Mouse (Mus musculus): ENCODE data around the gene Plekhh2.

Plekhh2 gene

DNA sequence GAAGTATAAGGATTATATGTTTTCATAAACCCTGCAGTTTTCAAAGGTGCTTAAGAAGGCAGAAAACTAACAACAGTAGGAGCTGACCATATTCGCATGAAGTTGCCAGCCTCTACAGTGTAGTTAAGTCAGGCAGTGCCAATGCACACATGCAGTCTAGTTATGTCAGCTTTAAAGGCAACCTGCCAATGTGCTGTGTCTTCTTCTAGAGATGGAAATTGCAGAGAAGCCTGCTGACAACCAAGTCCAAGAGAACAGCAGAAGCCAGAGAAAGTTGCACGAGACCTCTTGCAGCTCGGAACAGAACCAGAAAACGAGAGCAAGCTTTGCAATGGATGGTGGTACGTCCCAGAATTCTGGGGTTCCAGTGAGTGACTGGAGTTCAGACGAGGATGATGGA lies 54.1 kb downstream of the Plekhh2 start:
- in situ Hi-C loops (cut with MboI; ENCODE audit: low pct_unique_long_range_greater_than_20kb in 1 of 2, low sequenced_read_pairs in 2 of 2, unreplicated experiment in 1 of 2) = no loop called here

DNA sequence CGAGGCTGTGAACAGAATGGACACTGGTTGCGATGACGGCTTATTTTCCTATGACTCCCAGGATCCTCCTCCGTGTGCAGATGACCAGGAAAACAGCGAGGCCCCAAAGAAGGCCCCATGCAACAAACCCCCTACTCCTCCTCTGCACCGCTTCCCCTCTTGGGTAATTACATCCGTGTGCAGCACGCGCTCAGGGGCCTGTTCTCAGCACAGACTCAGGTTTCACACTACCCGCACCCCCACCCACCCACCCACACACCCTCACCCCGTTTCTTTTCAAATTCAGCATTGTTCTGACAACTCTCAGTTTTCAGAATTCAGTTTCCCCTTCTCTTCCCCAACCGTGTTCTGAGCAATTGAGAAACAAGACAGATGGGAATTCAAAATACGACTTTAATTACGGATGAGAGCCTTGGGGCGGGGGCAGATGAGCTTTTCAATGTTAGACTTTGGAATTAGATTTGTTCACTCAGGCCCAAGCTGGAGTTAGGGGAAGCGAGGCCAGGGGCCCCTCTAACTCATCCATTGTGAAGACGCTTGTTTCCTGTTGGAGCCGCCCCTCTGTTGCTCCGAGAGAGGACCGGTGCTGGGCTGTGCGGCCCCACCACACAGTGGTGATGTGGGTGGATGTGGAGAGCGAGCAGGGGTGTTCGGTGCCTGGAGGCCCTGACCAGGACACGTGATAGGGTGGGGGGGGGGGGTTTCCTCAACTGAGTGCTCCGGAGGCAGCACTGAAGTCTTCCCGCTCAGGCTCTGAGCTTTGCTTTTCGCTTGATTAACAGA lies 55.3 kb downstream of the Plekhh2 start:
- in situ Hi-C loops (cut with MboI; ENCODE audit: low pct_unique_long_range_greater_than_20kb in 1 of 2, low sequenced_read_pairs in 2 of 2, unreplicated experiment in 1 of 2) = no loop called here

DNA sequence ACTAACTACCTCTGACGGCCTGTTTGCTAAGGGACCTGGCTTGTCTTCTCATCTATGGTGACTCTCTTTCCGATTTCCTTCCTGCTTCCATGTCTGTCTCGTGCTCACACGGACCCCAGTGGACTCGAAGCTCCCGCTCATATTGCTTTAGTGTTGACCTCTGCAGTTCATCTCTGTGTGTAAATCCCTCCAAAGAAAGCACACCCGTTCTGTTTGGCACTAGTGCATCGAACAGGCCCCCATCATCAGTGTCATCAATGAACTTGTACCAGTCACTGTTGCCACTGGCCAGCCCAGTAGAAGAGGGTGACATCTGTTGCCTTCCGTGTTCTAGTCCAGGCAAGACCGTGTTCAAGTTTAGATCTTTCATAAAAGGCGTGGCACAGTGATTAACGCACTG lies 57.1 kb downstream of the Plekhh2 start:
- in situ Hi-C loops (cut with MboI; ENCODE audit: low pct_unique_long_range_greater_than_20kb in 1 of 2, low sequenced_read_pairs in 2 of 2, unreplicated experiment in 1 of 2) = no loop called here

DNA sequence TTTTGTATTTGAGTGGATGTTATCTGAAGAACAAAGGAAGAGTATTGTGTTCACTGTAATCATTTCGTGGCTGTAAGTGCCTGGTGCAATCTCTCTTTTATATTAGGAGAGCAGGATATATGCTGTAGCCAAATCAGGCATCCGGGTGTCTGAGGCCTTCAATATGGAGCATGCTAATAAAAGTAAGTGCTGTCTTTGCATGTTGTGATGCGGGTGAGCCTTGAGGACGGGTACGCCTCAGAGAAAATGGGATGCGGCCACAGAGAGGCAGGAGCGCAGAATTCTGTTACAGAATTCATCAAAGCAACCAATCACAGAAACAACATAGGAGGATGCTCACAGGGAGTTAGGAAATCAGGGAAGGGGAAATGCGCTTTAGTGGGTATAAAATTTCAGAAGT lies 58.1 kb downstream of the Plekhh2 start:
- in situ Hi-C loops (cut with MboI; ENCODE audit: low pct_unique_long_range_greater_than_20kb in 1 of 2, low sequenced_read_pairs in 2 of 2, unreplicated experiment in 1 of 2) = no loop called here

DNA sequence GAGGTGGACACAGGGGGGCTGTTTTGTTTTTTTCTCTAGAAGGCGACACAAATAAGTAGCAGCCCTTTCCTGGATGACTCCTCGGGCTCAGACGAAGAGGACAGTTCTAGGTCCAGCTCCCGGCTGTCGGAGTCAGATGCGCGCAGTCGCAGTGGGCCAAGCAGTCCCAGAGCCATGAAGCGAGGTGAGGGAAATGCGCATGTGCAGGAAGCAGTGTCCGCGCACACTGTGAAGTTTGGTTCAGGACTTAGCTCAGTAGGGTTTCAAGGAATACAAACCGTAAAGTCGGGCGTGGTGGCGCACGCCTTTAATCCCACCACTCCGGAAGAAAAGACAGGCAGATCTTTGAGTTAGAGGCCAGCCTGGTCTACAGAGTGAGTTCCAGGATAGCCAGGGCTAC lies 59.9 kb downstream of the Plekhh2 start:
- in situ Hi-C loops (cut with MboI; ENCODE audit: low pct_unique_long_range_greater_than_20kb in 1 of 2, low sequenced_read_pairs in 2 of 2, unreplicated experiment in 1 of 2) = no loop called here

DNA sequence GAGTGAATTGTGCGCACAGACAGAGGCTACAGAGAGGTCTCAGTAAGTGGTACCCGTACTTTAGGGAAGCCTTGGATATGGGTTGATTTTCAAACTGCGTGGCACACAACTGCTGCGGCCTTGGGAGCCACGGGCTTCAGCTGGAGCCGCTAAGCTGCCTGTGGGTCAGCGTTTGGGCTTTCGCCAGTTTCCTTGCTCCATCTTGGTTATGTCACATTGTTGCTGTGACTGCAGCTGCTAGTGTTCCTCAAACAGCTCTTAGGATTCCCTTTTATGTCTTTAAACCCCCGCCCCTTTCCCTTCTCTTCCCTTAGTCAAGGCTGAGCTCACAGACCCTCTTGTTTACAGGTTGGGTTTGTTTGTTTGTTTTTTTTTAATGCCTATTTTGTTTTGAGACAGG lies 61.6 kb downstream of the Plekhh2 start:
- in situ Hi-C loops (cut with MboI; ENCODE audit: low pct_unique_long_range_greater_than_20kb in 1 of 2, low sequenced_read_pairs in 2 of 2, unreplicated experiment in 1 of 2) = no loop called here

DNA sequence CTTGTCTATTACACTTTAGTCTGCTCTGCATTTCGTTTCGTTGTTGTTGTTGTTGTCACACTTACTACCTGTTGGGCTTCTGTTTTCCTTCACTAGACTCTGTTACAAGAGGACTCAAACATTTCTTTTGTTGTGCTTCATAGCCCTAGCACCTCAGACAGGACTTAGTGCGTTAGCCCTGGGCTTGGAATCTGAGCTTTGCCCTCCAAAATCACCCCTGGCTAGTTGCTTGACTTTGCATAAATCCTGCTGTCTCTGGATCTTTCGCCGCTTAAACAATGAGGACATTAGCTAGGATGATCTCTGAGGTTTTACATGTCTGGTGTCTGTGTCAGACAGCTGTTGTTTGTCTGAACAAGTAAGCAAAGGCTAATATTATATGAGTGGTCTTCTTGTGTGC lies 62.2 kb downstream of the Plekhh2 start:
- in situ Hi-C loops (cut with MboI; ENCODE audit: low pct_unique_long_range_greater_than_20kb in 1 of 2, low sequenced_read_pairs in 2 of 2, unreplicated experiment in 1 of 2) = no loop called here

DNA sequence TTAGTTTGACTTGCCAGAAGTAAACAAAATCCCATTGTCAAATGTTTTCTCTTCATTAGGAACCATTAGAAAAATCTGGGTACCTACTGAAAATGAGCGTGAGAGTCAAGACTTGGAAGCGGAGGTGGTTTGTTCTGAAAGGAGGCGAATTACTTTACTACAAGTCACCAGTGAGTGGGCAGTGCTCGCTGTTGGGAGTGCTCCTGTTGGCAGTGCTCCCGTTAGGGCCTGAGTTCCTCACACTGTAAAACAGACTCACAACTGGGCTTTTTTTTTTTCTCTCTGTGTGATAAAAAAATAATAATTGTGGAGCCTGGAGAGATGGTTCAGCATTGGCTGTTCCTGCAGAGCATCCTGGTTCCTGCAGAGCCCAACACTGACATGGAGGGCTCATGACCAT lies 63.4 kb downstream of the Plekhh2 start:
- in situ Hi-C loops (cut with MboI; ENCODE audit: low pct_unique_long_range_greater_than_20kb in 1 of 2, low sequenced_read_pairs in 2 of 2, unreplicated experiment in 1 of 2) = no loop called here

DNA sequence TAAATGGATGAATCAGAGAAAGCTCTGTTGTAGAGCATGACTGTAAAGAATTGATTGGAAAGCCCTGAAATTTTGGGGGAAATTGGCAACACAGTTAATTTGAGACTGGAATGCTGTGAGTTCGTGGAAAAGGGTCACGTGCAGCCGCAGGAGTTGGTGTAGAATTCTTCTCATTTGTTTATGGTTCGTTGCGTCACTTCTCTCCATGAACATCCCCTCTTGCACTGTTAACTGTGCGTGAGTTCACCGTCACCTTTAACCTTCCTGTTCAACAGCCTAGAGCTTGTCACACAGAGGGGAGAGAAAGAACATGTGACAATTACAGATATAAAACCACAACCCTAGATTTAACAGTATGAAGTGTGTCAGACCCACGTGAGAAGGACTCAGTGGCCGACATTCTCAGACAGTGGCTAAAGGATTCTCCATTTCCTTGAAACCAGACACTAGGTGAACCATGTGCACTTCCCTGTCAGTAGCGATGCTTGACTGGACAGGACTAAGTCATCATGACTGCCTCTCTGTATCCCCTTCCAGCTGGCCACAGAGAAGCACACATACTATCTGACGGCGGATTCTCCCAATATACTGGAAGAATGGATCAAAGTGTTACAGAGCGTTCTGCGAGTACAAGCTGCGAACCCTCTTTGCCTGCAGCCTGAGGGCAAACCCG lies 65.1 kb downstream of the Plekhh2 start:
- in situ Hi-C loops (cut with MboI; ENCODE audit: low pct_unique_long_range_greater_than_20kb in 1 of 2, low sequenced_read_pairs in 2 of 2, unreplicated experiment in 1 of 2) = no loop called here

DNA sequence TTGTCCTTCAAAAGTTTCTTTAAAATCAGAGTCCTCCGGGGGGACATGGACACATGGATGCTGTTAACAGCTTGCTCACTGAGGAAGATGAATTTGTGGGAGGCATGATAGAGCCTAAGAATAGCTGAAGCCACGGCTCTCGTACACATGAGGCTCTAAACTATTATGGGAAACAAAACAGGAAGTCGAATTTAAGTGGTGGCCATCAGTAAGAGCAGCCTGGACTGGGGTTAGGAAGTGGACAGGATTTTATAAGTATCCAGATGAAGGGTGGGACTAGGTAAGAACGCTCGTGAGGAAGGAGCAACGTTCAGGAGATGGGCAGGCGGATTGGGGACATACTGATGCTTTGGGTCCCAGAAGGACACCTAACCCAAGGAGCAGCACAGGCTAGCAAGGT lies 67.6 kb downstream of the Plekhh2 start:
- in situ Hi-C loops (cut with MboI; ENCODE audit: low pct_unique_long_range_greater_than_20kb in 1 of 2, low sequenced_read_pairs in 2 of 2, unreplicated experiment in 1 of 2) = no loop called here

DNA sequence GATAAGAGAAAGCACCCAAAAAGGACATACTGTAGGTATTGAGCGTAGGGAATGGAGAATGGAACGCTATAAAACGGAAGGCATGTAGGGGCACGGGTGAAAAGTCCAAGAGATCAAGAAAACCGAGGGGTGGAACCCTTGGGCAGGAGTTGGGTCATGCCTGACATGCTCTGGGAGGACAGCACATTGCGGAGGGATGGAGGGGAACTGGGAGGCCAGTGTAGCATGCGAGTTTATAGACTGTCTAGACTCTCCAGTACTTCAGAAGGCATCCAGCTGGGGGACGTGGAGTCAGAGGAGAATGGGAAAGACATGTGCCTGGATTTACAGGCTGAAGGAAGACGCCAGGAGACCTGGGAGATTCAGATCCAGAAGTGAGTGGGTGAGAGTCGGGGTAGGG lies 68.1 kb downstream of the Plekhh2 start:
- in situ Hi-C loops (cut with MboI; ENCODE audit: low pct_unique_long_range_greater_than_20kb in 1 of 2, low sequenced_read_pairs in 2 of 2, unreplicated experiment in 1 of 2) = no loop called here

DNA sequence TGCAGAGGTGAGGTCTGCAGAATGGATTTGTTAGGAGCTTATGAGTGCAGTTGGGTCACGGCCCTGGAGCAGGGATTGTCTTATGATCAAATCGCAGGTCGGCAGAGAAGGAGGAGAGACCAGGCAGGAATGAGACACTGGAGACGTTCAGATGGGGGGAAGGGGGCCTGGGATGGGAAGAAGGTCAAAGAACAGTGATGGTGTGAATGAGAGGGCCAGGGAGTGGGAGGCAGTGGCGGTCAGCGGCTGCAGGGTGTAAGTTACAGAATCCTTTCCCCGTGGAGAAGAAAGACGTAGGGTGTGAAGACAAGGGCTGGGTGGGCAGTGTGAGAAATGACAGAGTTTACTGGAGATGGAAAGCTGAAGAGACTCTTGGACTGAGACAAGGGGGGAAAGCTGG lies 69.1 kb downstream of the Plekhh2 start:
- in situ Hi-C loops (cut with MboI; ENCODE audit: low pct_unique_long_range_greater_than_20kb in 1 of 2, low sequenced_read_pairs in 2 of 2, unreplicated experiment in 1 of 2) = no loop called here

DNA sequence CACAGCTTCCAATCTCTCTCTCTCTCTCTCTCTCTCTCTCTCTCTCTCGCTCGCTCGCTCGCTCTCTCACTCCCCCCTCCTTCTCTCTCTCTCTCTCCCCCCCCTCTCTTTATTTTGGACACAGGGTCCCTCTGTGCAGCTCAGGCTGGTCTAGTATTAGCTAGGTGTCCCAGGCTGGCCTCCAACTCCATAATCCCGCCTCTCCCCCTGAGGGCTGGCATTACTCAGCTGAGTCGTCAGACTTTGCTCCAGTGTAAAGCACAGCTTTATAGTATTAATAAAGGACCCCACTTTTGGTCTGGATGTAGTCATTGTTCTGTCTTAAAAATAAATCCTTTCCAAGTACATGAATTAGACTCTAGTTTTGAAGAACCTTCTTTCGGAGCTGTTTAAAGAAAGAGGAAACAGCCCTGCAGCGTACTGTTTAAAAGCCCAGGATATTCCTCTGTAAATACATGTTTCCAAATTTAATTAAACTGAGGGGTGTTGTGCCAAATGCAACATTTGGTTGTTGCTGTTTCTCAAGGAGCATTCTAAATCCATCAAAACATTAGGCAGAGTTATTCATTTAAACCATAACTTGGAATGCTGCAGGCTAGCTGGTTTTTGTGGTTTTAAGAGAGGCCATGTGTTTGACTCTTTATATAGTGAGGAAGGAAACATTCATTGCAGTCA lies 70.2 kb downstream of the Plekhh2 start:
- in situ Hi-C loops (cut with MboI; ENCODE audit: low pct_unique_long_range_greater_than_20kb in 1 of 2, low sequenced_read_pairs in 2 of 2, unreplicated experiment in 1 of 2) = no loop called here

DNA sequence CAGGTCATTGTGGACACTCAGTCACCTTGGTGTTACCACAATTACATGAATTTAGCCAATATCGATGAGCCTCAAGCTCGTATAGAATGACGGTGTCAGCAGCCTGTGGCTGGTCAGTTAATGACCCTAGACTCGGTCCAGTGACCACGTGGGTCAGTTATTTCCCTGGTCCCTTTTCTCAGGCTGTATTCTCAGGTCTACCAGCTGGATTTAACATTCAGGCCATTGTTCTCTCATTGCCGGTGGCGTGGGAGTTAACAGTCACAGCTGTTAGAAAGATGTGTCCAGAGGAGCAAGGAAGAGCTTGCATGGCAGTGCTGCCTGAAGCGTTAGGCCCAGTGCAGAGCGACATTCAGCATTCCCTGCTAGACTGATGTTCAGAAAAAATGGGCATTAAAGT lies 72.4 kb downstream of the Plekhh2 start:
- in situ Hi-C loops (cut with MboI; ENCODE audit: low pct_unique_long_range_greater_than_20kb in 1 of 2, low sequenced_read_pairs in 2 of 2, unreplicated experiment in 1 of 2) = no loop called here

DNA sequence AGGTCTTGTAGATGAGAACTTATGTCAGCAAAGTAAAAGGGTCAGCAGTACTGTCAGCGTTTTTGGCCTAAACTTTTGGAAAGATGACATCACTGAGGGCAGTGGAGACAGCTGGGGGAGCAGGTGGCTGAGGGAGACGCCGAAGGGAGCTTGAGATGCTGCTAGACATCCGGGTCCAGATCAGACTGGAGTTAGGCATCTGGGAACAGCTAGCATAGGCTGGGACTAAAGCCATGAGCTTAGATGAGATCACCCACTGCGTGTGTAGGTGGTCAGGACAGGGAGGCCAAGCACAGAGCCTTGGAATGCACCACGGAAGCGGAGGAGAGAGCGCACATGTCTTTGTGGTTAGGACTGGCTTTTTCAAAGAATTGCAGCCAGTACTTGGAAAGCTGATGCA lies 73.4 kb downstream of the Plekhh2 start:
- in situ Hi-C loops (cut with MboI; ENCODE audit: low pct_unique_long_range_greater_than_20kb in 1 of 2, low sequenced_read_pairs in 2 of 2, unreplicated experiment in 1 of 2) = no loop called here

DNA sequence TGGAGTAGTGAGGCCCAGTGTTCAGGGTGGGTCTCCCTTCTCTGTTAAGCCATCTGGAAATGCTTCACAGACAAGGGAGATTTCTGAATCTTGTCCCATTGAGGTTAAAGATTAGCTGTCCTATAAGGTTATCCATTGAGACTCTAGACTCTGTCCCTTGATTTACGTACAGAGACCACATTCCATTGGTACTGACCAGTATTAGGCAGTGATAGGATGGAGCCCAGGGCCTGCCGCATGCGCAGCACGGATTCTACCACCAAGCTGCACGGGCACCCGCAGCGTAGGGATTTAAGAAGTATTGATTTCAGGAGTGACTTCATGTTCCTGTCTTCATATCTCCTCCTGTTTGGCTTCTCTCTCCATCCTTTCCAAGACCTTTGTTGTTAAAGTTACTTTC lies 78.4 kb downstream of the Plekhh2 start:
- in situ Hi-C loops (cut with MboI; ENCODE audit: low pct_unique_long_range_greater_than_20kb in 1 of 2, low sequenced_read_pairs in 2 of 2, unreplicated experiment in 1 of 2) = no loop called here

DNA sequence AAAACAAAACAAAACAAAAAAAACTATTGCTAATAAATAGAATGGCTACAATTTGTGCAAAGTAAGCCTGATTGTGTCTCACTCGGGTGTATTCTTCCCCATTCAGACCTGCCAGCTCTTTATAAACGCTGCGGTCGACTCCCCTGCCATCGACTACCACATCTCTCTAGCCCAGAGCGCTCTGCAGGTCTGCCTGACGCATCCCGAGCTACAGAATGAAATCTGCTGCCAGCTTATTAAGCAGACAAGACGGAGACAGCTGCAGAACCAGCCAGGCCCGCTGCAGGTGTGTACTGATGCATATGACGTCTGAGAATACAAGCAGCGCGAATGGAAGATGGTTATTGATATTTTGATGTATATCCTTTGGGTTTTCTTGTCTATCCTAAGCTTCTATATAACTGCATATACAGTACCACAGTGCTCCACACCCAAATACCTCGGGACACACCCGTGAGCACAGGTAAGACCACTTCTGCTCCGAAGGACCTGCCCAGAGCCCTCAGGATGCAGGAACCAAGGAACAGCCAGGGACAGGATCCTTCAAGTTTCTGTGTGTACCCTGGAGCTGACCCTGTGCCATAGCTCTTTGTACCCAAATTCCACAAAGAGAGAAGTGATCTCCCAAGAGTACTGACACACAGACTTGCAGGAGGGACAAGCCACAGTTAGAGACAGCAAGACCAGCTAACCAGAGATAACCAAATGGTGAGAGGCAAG lies 79.9 kb downstream of the Plekhh2 start:
- in situ Hi-C loops (cut with MboI; ENCODE audit: low pct_unique_long_range_greater_than_20kb in 1 of 2, low sequenced_read_pairs in 2 of 2, unreplicated experiment in 1 of 2) = no loop called here

DNA sequence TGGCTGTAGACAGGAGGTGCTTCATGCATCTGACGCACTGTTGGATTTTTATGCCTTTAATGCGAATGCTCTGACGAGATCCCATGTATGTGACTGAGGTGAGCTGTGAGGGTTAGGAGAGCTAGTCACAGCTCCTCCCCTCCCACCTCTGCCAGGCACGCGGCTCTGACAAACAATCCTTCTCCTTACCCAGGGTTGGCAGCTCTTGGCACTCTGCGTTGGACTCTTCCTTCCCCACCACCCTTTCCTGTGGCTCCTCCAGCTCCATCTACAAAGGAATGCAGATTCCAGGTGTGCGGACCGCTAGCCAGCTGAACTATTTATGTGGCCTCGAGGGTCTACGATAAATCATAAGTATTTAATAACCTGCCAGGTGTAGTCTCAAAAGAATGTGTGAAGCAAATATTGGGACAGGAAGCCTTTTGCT lies 84.3 kb downstream of the Plekhh2 start:
- in situ Hi-C loops (cut with MboI; ENCODE audit: low pct_unique_long_range_greater_than_20kb in 1 of 2, low sequenced_read_pairs in 2 of 2, unreplicated experiment in 1 of 2) = no loop called here

DNA sequence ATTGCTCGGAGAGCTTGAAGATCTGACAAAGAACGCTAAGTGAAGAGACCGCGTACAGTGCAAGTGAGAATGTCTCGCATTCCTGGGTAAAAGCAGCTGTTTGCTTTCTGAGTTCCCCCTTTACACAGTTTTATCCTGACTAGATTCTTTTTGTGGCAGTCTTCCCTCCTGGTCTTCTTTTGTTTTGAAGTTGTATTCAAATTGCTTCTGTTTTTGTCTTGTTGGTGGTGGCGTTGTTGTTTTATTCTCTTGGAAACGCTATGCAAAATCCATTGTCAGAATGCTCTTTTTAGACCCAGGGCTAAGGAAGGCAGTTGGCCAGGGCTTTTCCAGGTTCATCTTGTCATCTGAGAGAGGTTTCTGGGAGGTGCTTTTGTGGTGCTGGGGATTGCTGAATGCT lies 84.8 kb downstream of the Plekhh2 start:
- in situ Hi-C loops (cut with MboI; ENCODE audit: low pct_unique_long_range_greater_than_20kb in 1 of 2, low sequenced_read_pairs in 2 of 2, unreplicated experiment in 1 of 2) = no loop called here

Measured in mouse embryonic stem cell (cell line).